Mouse (Mus musculus): ENCODE data around the gene Rgl1.

- TF ChIP-seq POLR2A (IDR thresholded peaks at IDR 0.05; ENCODE audit: control insufficient read depth, extremely low read depth, insufficient read depth, low read length, poor library complexity) (no peak), CTCF (IDR thresholded peaks at IDR 0.05; ENCODE audit: borderline replicate concordance, control insufficient read depth, extremely low read depth, insufficient read depth, low read length, poor library complexity) (no peak)
Measured at GRCm38 (mm10) chr1:152604147-152604546, 162.0 kb downstream of the Rgl1 start.
